Mouse (Mus musculus) limb, embryonic 14.5 days (tissue): ENCODE data around the gene Tsfm. TPM values are rescaled to one million over a fixed set of nuclear protein-coding genes. Genes with fewer than 3 reads are reported as not detected.
A peak's percentile ranks its signal among the peaks of the same experiment; 100 is the strongest.

Experiments used
- ATAC-seq: fragments of 200-750 bp; cut with Nextera tagmentation; 2 replicates; pipeline ENCODE4 v1.8.0; 2017; ENCODE audit warnings: low read depth, moderate number of reproducible peaks, moderate TSS enrichment; ENCODE audit not compliant: low FRiP score
- DNase-seq: peaks from one replicate; pipeline ENCODE4 v3.0.0-alpha.2; 2015; ENCODE audit warnings: low spot score
- H3K27ac ChIP-seq: fragments of 300-500 bp; sonication (generic); replicated peaks from 2 replicates; pipeline ENCODE4 v1.5.1; 2014; ENCODE audit warnings: low read depth, mild to moderate bottlenecking, low read length, moderate library complexity, mixed read lengths
- H3K27me3 ChIP-seq: fragments of 300-500 bp; sonication (generic); 2 replicates; pipeline ENCODE4 v1.6.1; 2014; ENCODE audit warnings: low read length, mixed read lengths; ENCODE audit not compliant: control insufficient read depth, insufficient read depth
- H3K36me3 ChIP-seq: fragments of 300-500 bp; sonication (generic); 2 replicates; pipeline ENCODE4 v1.6.1; 2014; ENCODE audit warnings: mild to moderate bottlenecking, low read length, moderate library complexity, mixed read lengths; ENCODE audit not compliant: control insufficient read depth, insufficient read depth
- H3K4me1 ChIP-seq: fragments of 300-500 bp; sonication (generic); 2 replicates; pipeline ENCODE4 v1.6.1; 2014; ENCODE audit warnings: antibody characterized with exemption, low read length, mixed read lengths; ENCODE audit not compliant: control insufficient read depth, insufficient read depth
- H3K4me2 ChIP-seq: fragments of 300-500 bp; sonication (generic); replicated peaks from 2 replicates; pipeline ENCODE4 v1.6.1; 2014; ENCODE audit warnings: low read depth, mild to moderate bottlenecking, low read length, moderate library complexity; ENCODE audit not compliant: severe bottlenecking
- H3K4me3 ChIP-seq: fragments of 300-500 bp; sonication (generic); replicated peaks from 2 replicates; pipeline ENCODE4 v1.5.1; 2014; ENCODE audit warnings: low read length
- H3K9ac ChIP-seq: fragments of 300-500 bp; sonication (generic); 2 replicates; pipeline ENCODE4 v1.6.1; 2014; ENCODE audit warnings: mild to moderate bottlenecking, low read depth, low read length, moderate library complexity; ENCODE audit not compliant: severe bottlenecking
- H3K9me3 ChIP-seq: fragments of 300-500 bp; sonication (generic); 2 replicates; pipeline ENCODE4 v1.6.1; 2016; ENCODE audit warnings: low read length; ENCODE audit not compliant: control insufficient read depth
- POLR2A ChIP-seq: fragments of 200-500 bp; IDR thresholded peaks from 2 replicates; pipeline ENCODE4 v1.8.0; 2012; ENCODE audit warnings: inconsistent platforms, mild to moderate bottlenecking, moderate library complexity, borderline replicate concordance; ENCODE audit not compliant: insufficient read depth, insufficient read length; ENCODE audit errors: extremely low read depth
- WGBS: fragments of 180-500 bp; shearing (Covaris S2); extraction: QIAGEN DNeasy Blood & Tissue Kit; methylation state at CpG from one replicate; pipeline ENCODE4 v1.1.7; 2014; 5-methylcytosine and 5-hydroxymethylcytosine counted together
- polyA plus RNA-seq, 2 experiments: library from polyadenylated mRNA; depleted of rRNA in 1 of 2; stranded (reverse) in 1 of 2; unstranded in 1 of 2; fragments of >200 nt; fragmentation: Nextera tagmentation in 1 of 2; extraction: Ambion mirVana in 1 of 2; gene quantifications; 2 replicates each; pipeline versions ENCODE4 v1.2.1 to v1.2.3; 2012 to 2014

Tsfm gene
- polyA plus RNA-seq, 2 experiments: 55.8 to 65.2 TPM

- DNase-seq (no peak), ATAC-seq (no peak)
- no peak overlapping the region for H3K27ac ChIP-seq
- H3K9ac ChIP-seq: no peak overlapping the region
- H3K4me1 ChIP-seq: peaks cover 4% of the 10 kb centered on the region; the same call in 1 of the 2 replicates
- WGBS: 83% methylated on average over 8 of the region's 8 CpGs
- H3K9me3 ChIP-seq: no peaks in the 10 kb centered on the region
- H3K27me3 ChIP-seq: no peaks in the 10 kb centered on the region
- no peak overlapping the region for H3K4me3 ChIP-seq
- H3K4me2 ChIP-seq: no peak overlapping the region
- TF ChIP-seq POLR2A: no peak
- H3K36me3 ChIP-seq: peaks cover 10% of the 10 kb centered on the region
These were observed 2.7 kb upstream of the Tsfm start for GRCm38 (mm10) chr10:127033301-127033741.

DNA sequence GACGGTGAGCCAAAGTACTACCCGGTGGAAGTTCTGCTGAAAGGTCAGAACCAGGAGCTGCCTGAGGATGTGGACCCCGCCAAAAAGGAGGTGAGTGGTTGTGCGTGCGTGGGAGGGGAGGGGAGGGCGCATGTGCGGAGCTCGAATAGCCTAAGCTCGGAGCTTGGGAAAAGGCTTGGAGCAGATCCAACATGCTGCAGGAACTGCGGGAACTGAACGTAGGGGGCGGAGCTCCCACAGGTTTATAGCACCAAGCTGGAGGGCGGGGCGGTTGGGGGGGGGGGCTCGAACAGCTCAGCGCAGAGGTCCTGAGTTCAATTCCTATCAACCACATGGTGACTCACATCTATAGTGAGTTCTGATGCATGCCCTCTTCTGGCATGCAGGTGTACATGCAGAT lies 12.2 kb downstream of the Tsfm start:
- peak; percentile 32 for DNase-seq
- 60% methylated on average over 16 of the region's 16 CpGs for WGBS
- no peaks in the 10 kb centered on the region for H3K9me3 ChIP-seq
- H3K36me3 ChIP-seq: peaks cover 17% of the 10 kb centered on the region
- H3K27ac ChIP-seq: no peak overlapping the region
- no peak for TF ChIP-seq POLR2A
- peaks cover 9% of the 10 kb centered on the region for H3K4me1 ChIP-seq
- H3K9ac ChIP-seq: no peak overlapping the region
- no peaks in the 10 kb centered on the region for H3K27me3 ChIP-seq
- H3K4me3 ChIP-seq: no peak overlapping the region
- H3K4me2 ChIP-seq: no peak overlapping the region
- ATAC-seq: no peak

DNA sequence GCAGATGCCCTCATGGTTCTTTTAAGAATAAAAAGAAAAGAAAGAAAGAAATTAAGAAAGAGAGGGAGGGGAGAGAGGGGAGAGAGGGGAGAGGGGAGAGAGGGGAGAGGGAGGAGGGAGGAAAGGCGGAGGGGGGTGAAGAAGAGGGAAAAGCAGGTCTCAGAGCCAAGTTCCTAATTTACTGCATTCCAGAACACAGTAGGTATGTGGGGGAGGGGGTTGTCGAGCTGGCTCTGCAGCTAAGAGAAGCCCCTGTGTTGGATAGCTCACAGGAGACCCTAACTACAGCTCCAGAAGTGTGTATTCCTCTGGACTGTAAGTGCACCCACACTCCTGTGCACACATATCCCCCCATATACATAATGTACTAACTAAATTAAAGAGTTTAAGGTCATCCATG lies 13.6 kb downstream of the Tsfm start:
- Histone ChIP-seq H3K27ac (0 out of 2 replicates have a peak overlapping the region, but pooled peaks have one; percentile 43), H3K36me3 (peaks cover 4% of the 10 kb centered on the region), H3K4me1 (peaks cover 9% of the 10 kb centered on the region), H3K9ac (no peak overlapping the region), H3K4me3 (no peak overlapping the region), H3K4me2 (no peak overlapping the region), H3K27me3 (no peaks in the 10 kb centered on the region), H3K9me3 (no peaks in the 10 kb centered on the region)
- DNase-seq (peak; percentile 63), ATAC-seq (peak; percentile 40; the same call in 1 of the 2 replicates)
- no peak for TF ChIP-seq POLR2A
- WGBS: 8% methylated on average over 2 of the region's 2 CpGs

GRCm38 (mm10) chr10:127016488-127016887 lies 14.2 kb downstream of the Tsfm start:
- peak; percentile 33 for DNase-seq
- ATAC-seq: peak; percentile 43; the same call in 1 of the 2 replicates
- Histone ChIP-seq H3K4me2 (no peak overlapping the region), H3K4me3 (no peak overlapping the region), H3K4me1 (peaks cover 9% of the 10 kb centered on the region), H3K27ac (0 out of 2 replicates have a peak overlapping the region, but pooled peaks have one; percentile 43), H3K9me3 (no peaks in the 10 kb centered on the region), H3K9ac (peak overlapping the region; percentile 25; the same call in 1 of the 2 replicates), H3K27me3 (no peaks in the 10 kb centered on the region), H3K36me3 (no peaks in the 10 kb centered on the region; the same call in 1 of the 2 replicates)
- no peak for TF ChIP-seq POLR2A
- WGBS: 49% methylated on average over 5 of the region's 5 CpGs

- Histone ChIP-seq H3K4me3 (no peak overlapping the region), H3K4me2 (no peak overlapping the region), H3K27ac (no peak overlapping the region; the same call in 1 of the 2 replicates), H3K27me3 (no peaks in the 10 kb centered on the region), H3K9ac (no peak overlapping the region), H3K4me1 (no peaks in the 10 kb centered on the region), H3K36me3 (peaks cover 18% of the 10 kb centered on the region), H3K9me3 (no peaks in the 10 kb centered on the region)
- TF ChIP-seq POLR2A: no peak
- DNase-seq (no peak), ATAC-seq (no peak)
- 85% methylated on average over 7 of the region's 7 CpGs for WGBS
These were observed 26.8 kb downstream of the Tsfm start for GRCm38 (mm10) chr10:127003806-127004205.
